Mouse (Mus musculus): Measurements from ENCODE around the gene Mgll. TPM values are rescaled to one million over a fixed set of nuclear protein-coding genes. Genes with fewer than 3 reads are reported as not detected.

The Mgll gene
- polyA plus RNA-seq, 1 experiment from 2014 or later: 75.9 TPM

GRCm38 (mm10) chr6:88803957-88804695 is 79.9 kb downstream of the Mgll start:
- Histone ChIP-seq H3K4me1 (replicated peaks) (0 out of 2 replicates have a peak, but pooled peaks cover 2% of the 10 kb centered on the region), H3K4me2 (replicated peaks) (no peak overlapping the region), H3K27ac (no peak overlapping the region), H3K9me3 (no peaks in the 10 kb centered on the region), H3K36me3 (no peaks in the 10 kb centered on the region), H3K4me3 (replicated peaks) (no peak overlapping the region), H3K27me3 (replicated peaks) (no peaks in the 10 kb centered on the region), H3K9ac (no peak overlapping the region)
- ATAC-seq: no peak; the same call in 1 of the 2 replicates
- WGBS: 78% methylated on average over 4 of the region's 4 CpGs

- H3K27me3 ChIP-seq (replicated peaks): no peaks in the 10 kb centered on the region
- H3K27ac ChIP-seq: no peak overlapping the region
- peaks cover 9% of the 10 kb centered on the region for H3K4me1 ChIP-seq (replicated peaks)
- 85% methylated on average over 17 of the region's 17 CpGs for WGBS
- H3K36me3 ChIP-seq: no peaks in the 10 kb centered on the region
- H3K4me3 ChIP-seq (replicated peaks): no peak overlapping the region
- H3K9me3 ChIP-seq: no peaks in the 10 kb centered on the region
- ATAC-seq: no peak
- H3K4me2 ChIP-seq (replicated peaks): no peak overlapping the region
- no peak overlapping the region for H3K9ac ChIP-seq
These were observed 80.9 kb downstream of the Mgll start for GRCm38 (mm10) chr6:88804966-88805577.

- ATAC-seq: 0 out of 2 replicates have a peak, but pooled peaks have one; percentile 8
- Histone ChIP-seq H3K27ac (peak overlapping the region; percentile 29; the same call in 1 of the 2 replicates), H3K4me1 (replicated peaks) (peaks cover 17% of the 10 kb centered on the region), H3K4me3 (replicated peaks) (no peak overlapping the region), H3K9me3 (no peaks in the 10 kb centered on the region), H3K4me2 (replicated peaks) (no peak overlapping the region), H3K9ac (no peak overlapping the region), H3K36me3 (no peaks in the 10 kb centered on the region), H3K27me3 (replicated peaks) (no peaks in the 10 kb centered on the region)
- WGBS: 51% methylated on average over 23 of the region's 23 CpGs
These were observed 85.2 kb downstream of the Mgll start for GRCm38 (mm10) chr6:88809091-88810037.

GRCm38 (mm10) chr6:88810291-88810690 is 86.1 kb downstream of the Mgll start:
- Histone ChIP-seq H3K4me1 (replicated peaks) (peaks cover 17% of the 10 kb centered on the region), H3K4me2 (replicated peaks) (no peak overlapping the region), H3K9me3 (no peaks in the 10 kb centered on the region), H3K27me3 (replicated peaks) (no peaks in the 10 kb centered on the region), H3K27ac (peak overlapping the region; percentile 29; the same call in 1 of the 2 replicates), H3K36me3 (no peaks in the 10 kb centered on the region), H3K4me3 (replicated peaks) (no peak overlapping the region), H3K9ac (no peak overlapping the region)
- 49% methylated on average over 3 of the region's 3 CpGs for WGBS
- 0 out of 2 replicates have a peak, but pooled peaks have one; percentile 17 for ATAC-seq

- Histone ChIP-seq H3K9me3 (no peaks in the 10 kb centered on the region), H3K4me1 (replicated peaks) (peaks cover 17% of the 10 kb centered on the region), H3K27ac (no peak overlapping the region), H3K4me2 (replicated peaks) (no peak overlapping the region), H3K27me3 (replicated peaks) (no peaks in the 10 kb centered on the region), H3K4me3 (replicated peaks) (no peak overlapping the region), H3K9ac (no peak overlapping the region), H3K36me3 (no peaks in the 10 kb centered on the region)
- ATAC-seq: 0 out of 2 replicates have a peak, but pooled peaks have one; percentile 13
- WGBS: 43% methylated on average over 7 of the region's 7 CpGs
These were observed 87.2 kb downstream of the Mgll start for GRCm38 (mm10) chr6:88811396-88811795.

GRCm38 (mm10) chr6:88811880-88812400 is 87.7 kb downstream of the Mgll start:
- Histone ChIP-seq H3K36me3 (no peaks in the 10 kb centered on the region), H3K4me3 (replicated peaks) (no peak overlapping the region), H3K4me1 (replicated peaks) (peaks cover 17% of the 10 kb centered on the region), H3K9me3 (no peaks in the 10 kb centered on the region), H3K27me3 (replicated peaks) (no peaks in the 10 kb centered on the region), H3K9ac (no peak overlapping the region), H3K4me2 (replicated peaks) (no peak overlapping the region), H3K27ac (peak overlapping the region; percentile 18; the same call in 1 of the 2 replicates)
- peak; percentile 57 for ATAC-seq
- 54% methylated on average over 7 of the region's 7 CpGs for WGBS

GRCm38 (mm10) chr6:88812886-88813285 is 88.7 kb downstream of the Mgll start:
- 78% methylated on average over 3 of the region's 3 CpGs for WGBS
- H3K9me3 ChIP-seq: no peaks in the 10 kb centered on the region
- H3K36me3 ChIP-seq: no peaks in the 10 kb centered on the region
- no peak overlapping the region for H3K27ac ChIP-seq
- peaks cover 17% of the 10 kb centered on the region for H3K4me1 ChIP-seq (replicated peaks)
- no peaks in the 10 kb centered on the region for H3K27me3 ChIP-seq (replicated peaks)
- H3K4me3 ChIP-seq (replicated peaks): no peak overlapping the region
- H3K9ac ChIP-seq: no peak overlapping the region
- H3K4me2 ChIP-seq (replicated peaks): no peak overlapping the region
- no peak for ATAC-seq

- Histone ChIP-seq H3K36me3 (no peaks in the 10 kb centered on the region), H3K9me3 (no peaks in the 10 kb centered on the region), H3K9ac (no peak overlapping the region), H3K4me1 (replicated peaks) (peaks cover 17% of the 10 kb centered on the region), H3K4me2 (replicated peaks) (no peak overlapping the region), H3K4me3 (replicated peaks) (no peak overlapping the region), H3K27ac (no peak overlapping the region), H3K27me3 (replicated peaks) (no peaks in the 10 kb centered on the region)
- no peak for ATAC-seq
- 78% methylated on average over 10 of the region's 10 CpGs for WGBS
These were observed 89.6 kb downstream of the Mgll start for GRCm38 (mm10) chr6:88813832-88814231.

GRCm38 (mm10) chr6:88815036-88815435 is 90.8 kb downstream of the Mgll start:
- Histone ChIP-seq H3K36me3 (no peaks in the 10 kb centered on the region), H3K27me3 (replicated peaks) (no peaks in the 10 kb centered on the region), H3K4me3 (replicated peaks) (no peak overlapping the region), H3K4me1 (replicated peaks) (peaks cover 8% of the 10 kb centered on the region), H3K9me3 (no peaks in the 10 kb centered on the region), H3K27ac (no peak overlapping the region), H3K4me2 (replicated peaks) (no peak overlapping the region), H3K9ac (no peak overlapping the region)
- no peak for ATAC-seq
- 86% methylated on average over 3 of the region's 3 CpGs for WGBS

GRCm38 (mm10) chr6:88815489-88815888 is 91.3 kb downstream of the Mgll start:
- no peaks in the 10 kb centered on the region for H3K36me3 ChIP-seq
- WGBS: 93% methylated on average over 3 of the region's 3 CpGs

GRCm38 (mm10) chr6:88816913-88817312 is 92.7 kb downstream of the Mgll start:
- H3K4me2 ChIP-seq (replicated peaks): no peak overlapping the region
- no peaks in the 10 kb centered on the region for H3K27me3 ChIP-seq (replicated peaks)
- H3K27ac ChIP-seq: no peak overlapping the region
- no peaks in the 10 kb centered on the region for H3K36me3 ChIP-seq
- H3K4me1 ChIP-seq (replicated peaks): peaks cover 12% of the 10 kb centered on the region
- H3K9me3 ChIP-seq: no peaks in the 10 kb centered on the region
- no peak for ATAC-seq
- no peak overlapping the region for H3K4me3 ChIP-seq (replicated peaks)
- H3K9ac ChIP-seq: no peak overlapping the region
- 81% methylated on average over 3 of the region's 3 CpGs for WGBS

More at GRCm38 (mm10) chr6:88815489-88815888, 91.3 kb downstream of the Mgll start:
- Histone ChIP-seq H3K9ac (no peak overlapping the region), H3K9me3 (no peaks in the 10 kb centered on the region), H3K27ac (no peak overlapping the region), H3K4me3 (replicated peaks) (no peak overlapping the region), H3K27me3 (replicated peaks) (no peaks in the 10 kb centered on the region), H3K4me2 (replicated peaks) (no peak overlapping the region), H3K4me1 (replicated peaks) (peaks cover 5% of the 10 kb centered on the region; the same call in 1 of the 2 replicates)
- ATAC-seq: no peak

Measured in intestine, embryonic 15.5 days (tissue).